Mouse (Mus musculus): ENCODE data around the gene Snx17.

GRCm38 (mm10) chr5:31218294-31218693 is 25.3 kb downstream of the Snx17 start:
- TF ChIP-seq POLR2A (IDR thresholded peaks at IDR 0.05; ENCODE audit: borderline replicate concordance, extremely low read depth, low read depth, low read length), result no peak
- no peak for TF ChIP-seq CTCF (IDR thresholded peaks at IDR 0.05; ENCODE audit: insufficient read depth, low read length)
